Mouse (Mus musculus): ENCODE data around the gene Vmn1r118. TPM values are rescaled to one million over a fixed set of nuclear protein-coding genes. Genes with fewer than 3 reads are reported as not detected.
"Not testable (repeated sequence)": the region's sequence is repeated elsewhere in the genome, so short reads cannot be mapped to it uniquely, and the experiment has no call there.

Gene Vmn1r118
- total RNA-seq (2021), result not detected

DNA sequence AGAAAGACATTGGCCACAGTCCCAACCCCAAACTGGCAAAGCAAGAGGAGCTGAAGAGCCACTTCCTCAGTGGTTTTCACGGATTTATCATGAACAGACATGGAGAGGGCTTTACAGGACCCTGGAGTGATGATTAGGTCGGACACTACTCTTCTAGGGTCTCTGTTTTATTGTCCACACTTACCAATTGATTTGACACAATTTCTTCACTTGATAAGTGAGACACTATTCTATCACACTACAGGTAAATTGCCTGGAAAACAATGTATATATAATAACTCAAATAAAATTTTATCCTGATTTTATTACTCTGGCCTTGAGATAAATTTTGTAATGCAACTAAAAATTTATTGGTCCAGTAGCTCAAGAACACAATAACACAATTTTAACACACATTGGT lies at the start of gene Vmn1r118:
Gene Vmn1r118 (minus strand): TSS at position 101 of the 400 bp plus-strand sequence.
- intact Hi-C loops (cut with DNase I); DNase-seq (ENCODE audit: extremely low spot score in 1 of 2, low spot score in 2 of 2): not testable (repeated sequence)

DNA sequence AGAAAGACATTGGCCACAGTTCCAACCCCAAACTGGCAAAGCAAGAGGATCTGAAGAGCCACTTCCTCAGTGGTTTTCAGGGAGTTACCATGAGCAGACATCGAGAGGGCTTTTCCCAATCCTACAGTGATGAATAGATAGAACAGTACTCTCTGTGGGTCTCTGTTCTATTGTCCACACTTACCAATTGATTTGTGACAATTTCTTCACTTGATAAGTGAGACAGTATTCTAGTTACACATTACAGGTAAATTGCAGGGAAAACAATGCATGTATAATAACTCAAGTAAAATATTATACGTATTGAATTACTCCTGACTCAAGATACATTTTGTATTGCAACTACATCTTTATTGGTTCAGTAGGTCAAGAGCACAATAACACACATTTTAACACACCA lies 28.1 kb downstream of the Vmn1r118 start, which contains the start of gene Vmn1r117:
Gene Vmn1r117 (minus strand): TSS at position 101 of the 400 bp plus-strand sequence.
- DNase-seq (ENCODE audit: extremely low spot score in 1 of 2, low spot score in 2 of 2); intact Hi-C loops (cut with DNase I): not testable (repeated sequence)

DNA sequence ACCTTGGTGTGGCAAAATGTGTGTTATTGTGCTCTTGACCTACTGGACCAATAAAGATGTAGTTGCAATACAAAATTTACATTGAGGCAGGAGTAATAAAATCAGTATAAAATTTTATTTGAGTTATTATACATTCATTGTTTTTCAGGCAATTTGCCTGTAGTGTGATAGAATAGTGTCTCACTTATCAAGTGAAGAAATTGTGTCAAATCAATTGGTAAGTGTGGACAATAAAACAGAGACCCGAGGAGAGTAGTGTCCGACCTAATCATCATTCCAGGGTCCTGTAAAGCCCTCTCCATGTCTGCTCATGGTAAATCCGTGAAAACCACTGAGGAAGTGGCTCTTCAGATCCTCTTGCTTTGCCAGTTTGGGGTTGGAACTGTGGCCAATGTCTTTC lies 40.2 kb downstream of the Vmn1r118 start, which contains the start of gene Vmn1r116:
Gene Vmn1r116 (plus strand): TSS at position 301 of the 400 bp plus-strand sequence.
- intact Hi-C loops (cut with DNase I); DNase-seq (ENCODE audit: extremely low spot score in 1 of 2, low spot score in 2 of 2): not testable (repeated sequence)

Other genes starting within 250 kb of the Vmn1r118 start
- gene Vmn1r107, start 243.4 kb downstream of the Vmn1r118 start, total RNA-seq (2021), result not detected
- not detected for gene Vmn1r111, start 209.1 kb downstream of the Vmn1r118 start, total RNA-seq (2021)
- not detected for gene Gm10668, start 181.7 kb downstream of the Vmn1r118 start, total RNA-seq (2021)
- gene Vmn1r112, start 141.2 kb downstream of the Vmn1r118 start, total RNA-seq (2021), result not detected
- gene Vmn1r113, start 125.1 kb downstream of the Vmn1r118 start, total RNA-seq (2021), result not detected
- not detected for gene Vmn1r114, start 100.2 kb downstream of the Vmn1r118 start, total RNA-seq (2021)
- gene Vmn1r115, start 67.4 kb downstream of the Vmn1r118 start, total RNA-seq (2021), result not detected
- gene Vmn1r116, start 40.1 kb downstream of the Vmn1r118 start, total RNA-seq (2021), result not detected
- not detected for gene Vmn1r117, start 28.2 kb downstream of the Vmn1r118 start, total RNA-seq (2021)
- gene Vmn1r119, start 100.1 kb upstream of the Vmn1r118 start, total RNA-seq (2021), result not detected
- not detected for gene Vmn1r120, start 141.4 kb upstream of the Vmn1r118 start, total RNA-seq (2021)
- gene Vmn1r121, start 186.2 kb upstream of the Vmn1r118 start, total RNA-seq (2021), result not detected
- gene Vmn1r122, start 221.8 kb upstream of the Vmn1r118 start, total RNA-seq (2021), result not detected
- gene Vmn1r123, start 249.8 kb upstream of the Vmn1r118 start, total RNA-seq (2021), result not detected

Data from left cerebral cortex, postnatal 10 days (tissue).